Mouse (Mus musculus) embryonic facial prominence, embryonic 14.5 days (tissue): ENCODE measurements at regions not wholly inside any gene's neighbourhood (a gene's known extent, or its start where the extent isn't known, plus 50 kb on each side); places are given as distances from the start of the nearest gene placed in this dataset.

Source experiments
- ATAC-seq: fragments of 200-750 bp; cut with Nextera tagmentation; 2 replicates; pipeline ENCODE4 v1.8.0; 2017; ENCODE audit warnings: low read depth, moderate number of reproducible peaks, moderate TSS enrichment
- DNase-seq: peaks from one replicate; pipeline ENCODE4 v3.0.0-alpha.2; 2015; ENCODE audit warnings: low spot score
- H3K27ac ChIP-seq: fragments of 300-500 bp; sonication (generic); replicated peaks from 2 replicates; pipeline ENCODE4 v1.5.1; 2014; ENCODE audit warnings: low read depth, mild to moderate bottlenecking, low read length, moderate library complexity
- H3K27me3 ChIP-seq: fragments of 300-500 bp; sonication (generic); replicated peaks from 2 replicates; pipeline ENCODE4 v1.6.1; 2014; ENCODE audit warnings: low read length; ENCODE audit not compliant: control insufficient read depth, insufficient read depth
- H3K36me3 ChIP-seq: fragments of 300-500 bp; sonication (generic); 2 replicates; pipeline ENCODE4 v1.6.1; 2014; ENCODE audit warnings: low read length, mixed read lengths; ENCODE audit not compliant: control insufficient read depth, insufficient read depth
- H3K4me1 ChIP-seq: fragments of 300-500 bp; sonication (generic); 2 replicates; pipeline ENCODE4 v1.6.1; 2014; ENCODE audit warnings: antibody characterized with exemption, low read length; ENCODE audit not compliant: control insufficient read depth, insufficient read depth
- H3K4me2 ChIP-seq: fragments of 300-500 bp; sonication (generic); 2 replicates; pipeline ENCODE4 v1.6.1; 2014; ENCODE audit warnings: low read depth, mild to moderate bottlenecking, low read length, moderate library complexity, mixed read lengths
- H3K4me3 ChIP-seq: fragments of 300-500 bp; sonication (generic); 2 replicates; pipeline ENCODE4 v1.5.1; 2014; ENCODE audit warnings: low read depth, mild to moderate bottlenecking, low read length
- H3K9ac ChIP-seq: fragments of 300-500 bp; sonication (generic); 2 replicates; pipeline ENCODE4 v1.6.1; 2014; ENCODE audit warnings: low read depth, mild to moderate bottlenecking, low read length, moderate library complexity, mixed read lengths
- H3K9me3 ChIP-seq: fragments of 300-500 bp; sonication (generic); 2 replicates; pipeline ENCODE4 v1.6.1; 2016; ENCODE audit warnings: low read length; ENCODE audit not compliant: control insufficient read depth
- WGBS: fragments of 180-500 bp; shearing (Covaris S2); extraction: QIAGEN DNeasy Blood & Tissue Kit; methylation state at CpG from one replicate; pipeline ENCODE4 v1.1.7; 2014; 5-methylcytosine and 5-hydroxymethylcytosine counted together

- Histone ChIP-seq H3K4me1 (no peaks in the 10 kb centered on the region), H3K9me3 (no peaks in the 10 kb centered on the region), H3K27ac (no peak overlapping the region), H3K4me3 (no peak overlapping the region), H3K4me2 (no peak overlapping the region), H3K27me3 (no peaks in the 10 kb centered on the region), H3K36me3 (no peaks in the 10 kb centered on the region), H3K9ac (no peak overlapping the region)
- WGBS = 85% methylated on average over 2 of the region's 2 CpGs
- ATAC-seq = no peak
- DNase-seq = no peak
Observed at GRCm38 (mm10) chrX:40174058-40174457, 310.7 kb upstream of the Cypt14 start.

GRCm38 (mm10) chrX:40130382-40130781 is 267.0 kb upstream of the Cypt14 start:
- Histone ChIP-seq H3K9ac (no peak overlapping the region), H3K4me2 (no peak overlapping the region), H3K9me3 (no peaks in the 10 kb centered on the region), H3K4me3 (no peak overlapping the region), H3K27me3 (no peaks in the 10 kb centered on the region), H3K36me3 (no peaks in the 10 kb centered on the region), H3K4me1 (no peaks in the 10 kb centered on the region), H3K27ac (no peak overlapping the region)
- DNase-seq (peak; percentile 4), ATAC-seq (no peak)
- WGBS = 20% methylated on average over 1 of the region's 1 CpGs
